Mouse (Mus musculus) embryonic fibroblast, embryonic 13.5 days (primary cell): ENCODE data around the gene Cd72. TPM values are rescaled to one million over a fixed set of nuclear protein-coding genes. Genes with fewer than 3 reads are reported as not detected.

Experiments used
- H3K27ac ChIP-seq: 2 replicates; pipeline ENCODE4 v1.5.1; 2012; ENCODE audit warnings: low read length, control low read depth, inconsistent platforms; ENCODE audit not compliant: insufficient read depth
- H3K4me1 ChIP-seq: 2 replicates; pipeline ENCODE4 v1.6.1; 2011; ENCODE audit warnings: low read length; ENCODE audit not compliant: control insufficient read depth, insufficient read depth
- H3K4me3 ChIP-seq: 2 replicates; pipeline ENCODE4 v1.5.1; 2011; ENCODE audit warnings: mild to moderate bottlenecking, control low read depth, low read length; ENCODE audit not compliant: insufficient read depth
- CTCF ChIP-seq: IDR thresholded peaks from 2 replicates; pipeline ENCODE4 v1.5.1; 2011; ENCODE audit warnings: mild to moderate bottlenecking, control low read depth, low read length, moderate library complexity, borderline replicate concordance; ENCODE audit not compliant: insufficient read depth
- POLR2A ChIP-seq: IDR thresholded peaks from 2 replicates; pipeline ENCODE4 v1.6.1; 2011; ENCODE audit warnings: low read depth, mild to moderate bottlenecking, control low read depth, low read length, moderate library complexity
- polyA plus RNA-seq: library from polyadenylated mRNA; stranded (reverse); fragments of >200 nt; gene quantifications from 2 replicates; pipeline ENCODE4 v1.2.4, GENCODE M21; 2011; ENCODE audit warnings: low read depth; ENCODE audit not compliant: missing spikeins, insufficient read length

Gene Cd72
- polyA plus RNA-seq, 1 experiment, result 3.8 TPM

GRCm38 (mm10) chr4:43478906-43479832, 24.7 kb upstream of the Cd72 start:
- TF ChIP-seq CTCF, result no peak
- TF ChIP-seq POLR2A, result no peak
- Histone ChIP-seq H3K27ac (no peak overlapping the region), H3K4me1 (no peaks in the 10 kb centered on the region), H3K4me3 (no peak overlapping the region)

GRCm38 (mm10) chr4:43478534-43478858, 24.1 kb upstream of the Cd72 start:
- Histone ChIP-seq H3K27ac (no peak overlapping the region), H3K4me3 (no peak overlapping the region), H3K4me1 (no peaks in the 10 kb centered on the region)
- TF ChIP-seq CTCF, result no peak
- no peak for TF ChIP-seq POLR2A

- Histone ChIP-seq H3K4me1 (no peaks in the 10 kb centered on the region), H3K4me3 (no peak overlapping the region), H3K27ac (no peak overlapping the region)
- TF ChIP-seq CTCF, result peak; percentile 32; the same call in 1 of the 2 replicates
- peak; percentile 40 for TF ChIP-seq POLR2A
Observed at GRCm38 (mm10) chr4:43477857-43478533, 23.6 kb upstream of the Cd72 start.

DNA sequence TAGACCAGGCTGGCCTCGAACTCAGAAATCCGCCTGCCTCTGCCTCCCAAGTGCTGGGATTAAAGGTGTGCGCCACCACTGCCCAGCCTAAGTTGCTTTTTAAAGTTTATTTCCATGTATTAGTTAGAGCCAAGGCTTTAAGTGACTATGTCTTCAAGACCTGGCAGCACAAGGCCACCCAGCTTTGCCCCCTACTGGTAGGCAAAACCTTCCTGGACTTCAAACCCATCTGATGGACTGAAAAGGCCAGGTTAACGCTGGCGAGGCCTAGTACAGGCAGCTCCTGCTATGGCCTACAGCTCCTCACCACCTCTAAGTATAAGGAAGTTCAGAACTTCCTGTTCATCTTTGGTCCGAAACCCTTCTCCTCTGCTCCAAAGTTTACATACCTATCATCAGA, 22.2 kb upstream of the Cd72 start:
- Histone ChIP-seq H3K4me3 (no peak overlapping the region), H3K4me1 (no peaks in the 10 kb centered on the region), H3K27ac (no peak overlapping the region)
- no peak for TF ChIP-seq POLR2A
- TF ChIP-seq CTCF, result no peak

- no peak overlapping the region for H3K27ac ChIP-seq
- H3K4me3 ChIP-seq, result no peak overlapping the region
- no peaks in the 10 kb centered on the region for H3K4me1 ChIP-seq
- TF ChIP-seq CTCF (no peak), POLR2A (no peak)
Observed at GRCm38 (mm10) chr4:43473636-43474035, 19.2 kb upstream of the Cd72 start.

- Histone ChIP-seq H3K4me3 (no peak overlapping the region), H3K4me1 (no peaks in the 10 kb centered on the region), H3K27ac (no peak overlapping the region)
- TF ChIP-seq POLR2A, result no peak
- no peak for TF ChIP-seq CTCF
Observed at GRCm38 (mm10) chr4:43470301-43470700, 15.9 kb upstream of the Cd72 start.

- Histone ChIP-seq H3K4me3 (no peak overlapping the region), H3K4me1 (no peaks in the 10 kb centered on the region), H3K27ac (no peak overlapping the region)
- TF ChIP-seq CTCF (no peak), POLR2A (no peak)
Observed at GRCm38 (mm10) chr4:43466872-43467271, 12.4 kb upstream of the Cd72 start.

GRCm38 (mm10) chr4:43465935-43466334, 11.5 kb upstream of the Cd72 start:
- TF ChIP-seq CTCF, result no peak
- no peak for TF ChIP-seq POLR2A
- Histone ChIP-seq H3K4me3 (no peak overlapping the region), H3K27ac (no peak overlapping the region), H3K4me1 (no peaks in the 10 kb centered on the region)

DNA sequence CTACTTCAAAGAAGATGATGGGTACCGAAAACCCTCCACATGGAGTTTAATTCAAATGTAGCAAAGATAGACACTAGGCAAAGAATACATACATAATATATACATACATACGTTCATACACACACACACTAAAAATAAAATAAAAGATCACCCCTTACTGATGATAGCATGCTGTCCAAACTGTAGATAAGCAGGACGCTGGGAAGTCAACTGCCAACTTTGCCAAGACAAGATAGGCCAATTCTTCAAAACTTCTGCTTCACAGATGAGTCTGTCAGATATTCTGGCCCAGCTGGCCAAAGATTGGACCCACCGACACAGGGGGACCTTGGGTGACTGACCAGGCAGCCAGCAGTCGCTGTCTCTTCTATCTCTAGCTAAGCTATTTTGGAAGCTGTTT, 8.7 kb upstream of the Cd72 start:
- H3K4me3 ChIP-seq, result no peak overlapping the region
- no peaks in the 10 kb centered on the region for H3K4me1 ChIP-seq
- H3K27ac ChIP-seq, result no peak overlapping the region
- TF ChIP-seq POLR2A, result no peak
- TF ChIP-seq CTCF, result no peak

DNA sequence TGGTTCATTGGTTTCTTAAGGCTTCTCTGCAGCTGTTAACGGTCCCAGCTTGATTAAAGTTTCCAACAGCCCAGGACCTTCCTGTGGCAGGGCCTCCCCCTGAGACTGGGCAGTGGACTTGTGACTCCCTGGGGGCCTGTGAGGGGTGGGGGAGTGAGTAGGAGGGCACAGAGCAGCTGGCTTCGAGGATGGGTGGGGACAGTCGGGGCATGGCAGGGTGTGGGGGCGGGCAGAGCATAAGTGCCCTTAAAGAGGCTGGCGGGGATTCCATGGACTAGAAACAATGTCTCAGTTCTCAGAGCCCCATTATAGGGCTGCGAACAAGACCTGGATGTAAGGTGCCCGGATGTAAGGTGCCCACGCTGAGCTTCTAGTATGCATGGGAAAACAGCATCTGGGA, 2.7 kb upstream of the Cd72 start:
- TF ChIP-seq CTCF, result no peak
- TF ChIP-seq POLR2A, result no peak
- no peaks in the 10 kb centered on the region for H3K4me1 ChIP-seq
- H3K27ac ChIP-seq, result no peak overlapping the region
- H3K4me3 ChIP-seq, result no peak overlapping the region

DNA sequence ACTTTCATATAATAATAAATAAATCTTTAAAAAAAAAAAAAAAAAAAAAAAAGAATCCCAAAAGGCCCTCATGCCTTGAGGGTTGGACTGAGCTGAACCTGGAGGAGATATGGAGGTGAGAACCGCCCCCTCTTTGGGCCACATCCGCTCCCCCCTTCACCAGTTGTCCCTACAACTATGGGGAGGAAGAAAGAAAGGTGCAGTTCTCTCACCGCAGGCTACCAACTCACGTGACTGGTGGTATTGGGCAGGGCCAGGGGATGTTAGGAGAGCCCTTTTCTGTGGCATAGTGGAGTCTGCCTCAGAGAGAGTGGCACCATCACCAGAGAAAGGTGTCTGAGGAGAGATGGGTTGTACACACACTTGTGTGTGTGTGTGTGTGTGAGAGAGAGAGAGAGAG, 2.0 kb upstream of the Cd72 start:
- TF ChIP-seq CTCF (no peak), POLR2A (no peak)
- no peaks in the 10 kb centered on the region for H3K4me1 ChIP-seq
- no peak overlapping the region for H3K4me3 ChIP-seq
- H3K27ac ChIP-seq, result no peak overlapping the region
